Mouse (Mus musculus): ENCODE results near the gene Cap1. TPM values are rescaled to one million over a fixed set of nuclear protein-coding genes. Genes with fewer than 3 reads are reported as not detected.

Cap1 gene
- 100 to 1,000 TPM; 192 to 203 TPM for total RNA-seq (2021)
- long read RNA-seq, transcript Cap1-202 (13 exons, 2,737 nt), result major isoform, 9 of 36 reads
- long read RNA-seq, transcript Cap1-203 (13 exons, 2,768 nt), result minor isoform, 5 of 36 reads
- long read RNA-seq, partial matches to known transcripts, result 11 of 36 reads
- long read RNA-seq, other reads (novel, unspliced or antisense), result 8 of 36 reads

DNA sequence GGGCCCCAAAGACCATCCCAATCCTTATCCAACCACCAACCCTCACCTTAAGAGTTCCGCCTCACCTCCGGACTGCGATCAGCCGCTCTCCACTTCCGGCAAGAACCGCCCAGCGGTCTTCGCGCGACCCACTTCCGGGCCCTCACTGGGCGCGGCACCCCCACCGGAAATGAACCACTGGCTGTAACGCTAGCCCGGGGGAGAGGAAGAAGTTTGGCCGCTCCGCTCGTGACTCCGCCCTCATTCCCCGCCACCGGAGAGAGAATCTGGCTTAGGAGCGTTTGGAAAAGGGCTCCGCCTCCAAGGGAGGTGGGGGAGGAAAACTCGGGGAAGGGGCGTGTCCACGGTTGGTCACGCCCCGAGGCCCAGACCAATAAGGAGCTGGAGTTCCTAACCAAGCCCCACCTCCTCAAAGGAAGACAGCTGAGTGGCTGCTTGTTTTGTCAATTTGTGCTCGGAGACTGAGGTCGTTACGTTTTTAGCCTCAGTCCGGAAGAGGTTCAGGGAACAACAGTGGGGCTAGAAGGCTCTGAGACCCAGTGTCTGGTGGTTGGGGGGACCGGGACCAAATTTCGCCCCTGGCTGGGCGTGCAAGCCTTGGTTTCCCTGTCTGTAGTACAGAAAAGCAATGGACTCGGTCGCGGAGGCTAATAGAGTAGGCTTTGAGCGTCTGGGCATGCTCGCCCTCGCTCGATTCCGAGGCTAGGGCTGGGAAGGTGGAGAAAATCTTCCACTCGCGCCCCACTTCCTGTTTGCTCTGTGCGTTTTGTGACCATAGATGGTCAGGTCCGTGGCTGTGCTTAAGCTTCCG lies at the start of gene Cap1:
TSS of gene Cap1 (minus strand) at position 289 of the 811 bp plus-strand sequence.
- DNase-seq (ENCODE audit: low spot score in 2 of 2), result peak; percentile 96 to 97

DNA sequence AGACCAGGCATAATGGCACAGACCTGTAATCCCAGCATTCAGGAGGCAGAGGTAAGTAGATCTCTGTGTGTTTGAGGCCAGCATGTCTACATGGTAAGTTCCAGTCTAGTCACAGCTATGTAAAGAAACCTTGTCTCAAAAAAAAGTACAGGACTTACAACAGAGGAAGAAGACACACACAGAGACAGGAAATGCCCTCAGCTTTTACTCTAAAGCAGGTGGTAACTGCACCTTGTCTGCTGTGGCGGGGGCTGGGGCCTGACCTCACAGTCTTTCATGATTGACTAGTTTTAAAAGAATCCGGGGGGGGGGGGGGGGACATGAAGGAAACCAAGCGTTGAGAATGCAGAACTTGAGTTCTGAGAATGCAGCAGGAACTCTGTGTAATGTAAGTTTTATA lies 48.0 kb upstream of the Cap1 start:
- DNase-seq (ENCODE audit: low spot score in 2 of 2), result no peak

DNA sequence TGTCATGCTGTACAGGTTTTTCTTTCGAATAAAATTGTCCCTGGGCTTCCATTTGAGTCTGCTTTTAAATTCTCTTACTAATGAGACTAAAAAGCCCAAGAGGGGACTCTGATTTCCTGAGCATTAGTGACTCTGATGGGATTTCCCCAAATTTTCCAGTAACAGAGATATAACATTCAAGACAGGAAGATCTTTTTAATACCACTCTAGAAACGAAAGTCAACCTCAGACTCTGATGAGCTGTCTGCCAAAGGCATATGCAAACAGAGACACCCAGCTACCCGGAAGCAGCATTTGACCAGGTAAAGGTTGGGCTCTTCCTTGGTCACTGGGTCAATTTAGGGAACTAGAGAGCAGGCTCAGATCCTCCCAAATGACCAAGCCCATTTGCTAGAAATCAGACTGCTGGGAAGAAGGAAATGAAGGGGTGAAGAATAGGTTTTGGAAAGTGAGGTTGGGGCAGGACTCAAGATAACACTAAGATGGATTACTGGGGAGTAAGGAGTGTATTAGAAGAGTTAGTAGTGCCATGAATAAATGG lies 47.3 kb upstream of the Cap1 start:
- DNase-seq (ENCODE audit: low spot score in 2 of 2), result no peak

DNA sequence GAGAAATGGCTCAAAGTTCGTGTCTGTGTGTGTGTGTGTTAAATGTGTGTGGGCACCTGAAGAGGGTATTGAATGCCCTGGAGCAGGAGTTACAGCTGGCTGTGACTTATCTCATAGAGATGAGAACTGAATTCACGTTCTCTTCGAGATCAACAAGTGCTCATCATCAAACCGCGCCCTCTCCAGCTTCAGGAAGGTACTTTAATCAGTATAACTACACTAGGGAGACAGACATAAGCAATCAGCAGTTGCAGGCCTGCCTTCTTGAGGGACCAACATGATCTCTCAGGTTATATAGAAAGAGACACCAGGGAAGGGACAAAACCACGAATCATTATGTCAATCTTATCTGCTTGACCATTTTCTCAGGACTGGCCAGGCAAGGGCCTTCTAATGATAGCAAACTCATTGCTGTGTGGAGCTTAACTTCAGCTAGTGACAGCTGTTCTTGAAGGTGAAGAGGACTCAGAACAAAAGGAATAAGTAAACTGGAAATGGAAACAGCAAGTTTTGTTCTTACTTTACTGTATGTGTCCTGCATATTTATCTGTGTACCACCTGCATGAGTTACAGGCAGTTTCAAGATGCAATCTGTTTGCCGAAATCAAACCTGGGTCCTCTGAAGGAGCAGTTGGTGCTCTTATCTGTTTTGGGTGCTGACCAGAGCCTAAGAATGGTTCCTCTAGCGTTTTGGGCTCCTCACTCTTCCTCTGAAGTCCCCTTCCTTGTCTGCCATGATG lies 46.6 kb upstream of the Cap1 start:
- DNase-seq (ENCODE audit: low spot score in 2 of 2), result no peak

DNA sequence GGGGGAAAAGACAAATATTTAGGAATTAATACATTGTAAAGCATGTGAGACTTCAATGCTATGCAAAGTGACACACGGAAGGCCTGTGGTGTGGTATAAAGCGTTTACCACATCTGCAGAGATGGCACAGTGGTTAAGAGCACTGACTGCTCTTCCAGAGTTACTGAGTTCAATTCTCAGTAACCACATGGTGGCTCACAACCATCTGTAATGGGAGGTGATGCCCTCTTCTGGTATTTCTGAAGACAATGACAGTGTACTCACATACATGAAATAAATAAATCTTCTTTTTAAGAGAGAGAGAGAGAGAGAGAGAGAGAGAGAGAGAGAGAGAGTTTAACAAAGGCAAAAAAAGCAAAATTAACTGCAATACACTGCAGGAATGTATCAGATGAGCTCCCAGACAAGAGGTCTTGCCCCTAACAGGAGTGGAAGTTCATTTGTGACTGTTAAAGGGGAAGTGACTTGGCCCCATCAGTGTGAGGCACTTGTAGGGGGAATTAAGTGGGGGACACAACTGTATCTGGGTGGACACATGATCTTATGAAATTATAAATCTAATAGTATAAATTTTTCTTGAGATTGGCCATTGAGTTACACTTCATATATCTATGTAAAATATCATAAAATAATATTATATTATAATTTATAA lies 45.2 kb upstream of the Cap1 start:
- no peak for DNase-seq (ENCODE audit: low spot score in 2 of 2)

DNA sequence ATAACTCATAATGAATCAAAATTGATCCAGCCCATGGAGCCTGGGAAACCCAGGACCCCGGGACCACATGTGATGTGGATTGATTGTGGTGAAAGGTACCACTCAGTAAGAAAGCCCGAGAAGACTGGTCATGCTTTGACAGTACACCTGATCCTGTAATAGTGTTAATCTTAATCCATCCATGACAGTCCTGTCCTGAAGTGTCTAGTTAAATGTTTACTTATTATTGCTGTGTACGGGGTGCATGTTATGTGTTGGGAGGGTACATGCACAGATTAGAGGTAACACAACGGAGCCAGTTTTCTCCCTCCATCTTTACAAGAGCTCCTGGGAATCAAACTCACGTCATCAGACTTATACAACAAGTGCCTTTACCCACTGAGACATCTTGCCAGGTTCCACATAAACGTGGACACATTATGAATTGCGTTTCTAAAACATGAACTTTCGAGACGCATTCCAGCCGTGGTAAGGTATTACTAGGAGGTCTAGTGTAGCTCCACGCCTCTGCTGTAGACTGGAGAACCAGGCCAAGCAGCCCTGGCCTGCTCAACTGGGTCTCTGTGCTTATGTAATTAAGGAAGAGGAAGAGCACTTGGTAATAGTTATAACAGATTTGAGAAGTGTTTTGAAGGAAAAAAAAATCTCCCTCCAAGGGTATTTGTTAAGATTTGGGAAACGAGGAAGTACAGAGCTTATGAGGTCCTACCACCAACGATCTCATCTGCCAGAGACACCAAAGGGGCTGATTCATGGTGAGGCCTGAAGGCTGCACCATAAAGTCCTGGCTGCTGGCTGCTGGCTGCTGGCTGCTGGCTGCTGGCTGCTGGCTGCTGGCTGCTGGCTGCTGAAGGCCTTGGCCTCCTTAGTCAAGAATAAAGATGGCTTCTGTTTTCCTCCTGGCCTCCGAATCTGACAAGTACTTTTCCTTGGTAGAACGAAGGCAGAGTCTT lies 37.8 kb upstream of the Cap1 start:
- DNase-seq (ENCODE audit: low spot score in 2 of 2), result no peak

DNA sequence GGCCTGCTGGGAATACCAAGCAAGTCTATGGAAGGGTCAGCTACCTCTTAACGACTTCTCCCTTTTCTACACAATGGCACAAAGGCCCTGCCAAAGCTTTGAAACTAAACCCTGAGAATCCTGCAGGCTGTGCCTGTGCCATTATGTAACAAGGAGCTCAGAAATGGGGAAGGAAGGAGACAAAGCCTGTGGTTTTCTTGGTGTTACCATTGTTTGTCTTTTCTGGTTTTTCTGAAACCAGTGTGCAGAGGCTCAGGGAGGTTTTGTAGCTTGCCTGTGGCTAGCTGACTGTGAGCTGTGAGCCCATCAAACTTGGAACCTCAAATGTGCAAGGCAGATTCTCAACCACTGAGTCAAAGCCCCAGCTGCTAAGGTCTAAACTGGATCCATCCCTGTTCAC lies 37.0 kb upstream of the Cap1 start:
- DNase-seq (ENCODE audit: low spot score in 2 of 2), result no peak

DNA sequence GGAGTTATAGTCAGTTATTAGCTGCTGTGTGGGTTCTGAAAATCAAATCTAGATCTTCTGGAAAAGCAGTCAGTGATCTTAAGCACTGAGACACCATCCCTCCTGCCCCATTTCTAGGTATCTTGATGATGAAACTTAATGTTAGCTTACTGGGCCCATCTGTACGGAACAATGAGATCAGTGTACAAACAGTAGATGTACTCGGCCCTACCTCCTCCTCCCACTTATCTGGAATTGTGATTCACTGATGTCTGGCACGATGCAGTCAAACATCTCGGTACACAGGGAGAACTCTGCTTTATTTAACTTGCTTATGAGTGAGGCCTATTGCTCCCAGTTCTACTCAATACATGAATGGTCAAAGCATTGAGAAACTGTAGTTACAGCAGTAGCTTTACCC lies 30.1 kb upstream of the Cap1 start:
- DNase-seq (ENCODE audit: low spot score in 2 of 2), result no peak

DNA sequence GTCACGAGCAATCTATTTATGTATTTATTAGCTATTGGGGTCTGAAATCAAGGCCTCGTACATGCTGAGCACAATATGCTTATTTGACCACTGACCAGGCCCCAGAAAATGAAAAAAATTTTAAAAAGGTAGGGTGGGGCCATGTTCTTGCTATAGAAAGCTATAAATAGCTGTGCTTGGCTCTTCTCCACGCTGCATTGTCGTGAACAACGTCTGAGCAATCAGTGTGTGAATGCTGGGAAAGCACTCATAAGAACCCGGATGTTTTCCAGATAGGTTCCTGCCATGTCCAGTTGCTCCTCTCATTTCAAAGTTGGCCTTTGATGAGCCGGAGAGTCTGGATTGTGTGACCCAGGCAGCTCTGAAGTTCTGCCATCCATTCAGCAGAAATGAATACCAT lies 28.3 kb upstream of the Cap1 start:
- no peak for DNase-seq (ENCODE audit: low spot score in 2 of 2)

DNA sequence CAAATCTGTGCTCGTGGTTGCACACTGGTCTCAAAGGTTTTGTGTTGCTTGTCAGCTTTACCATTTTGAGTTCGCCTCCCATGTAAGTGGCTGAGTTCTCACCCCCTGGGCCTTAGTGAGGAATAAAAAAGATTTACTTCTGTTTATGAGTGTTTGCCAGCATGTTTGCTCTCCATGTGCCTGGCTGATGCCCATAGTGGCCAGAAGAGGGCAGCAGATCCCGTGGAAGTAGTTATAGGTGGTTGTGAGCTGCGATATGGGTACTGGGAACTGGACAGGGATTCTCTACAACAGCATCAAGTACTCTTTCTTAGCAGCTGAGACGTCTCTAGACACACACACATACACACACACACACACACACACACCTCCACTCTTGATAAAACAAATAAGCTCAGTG lies 26.8 kb upstream of the Cap1 start:
- DNase-seq (ENCODE audit: low spot score in 2 of 2), result no peak

DNA sequence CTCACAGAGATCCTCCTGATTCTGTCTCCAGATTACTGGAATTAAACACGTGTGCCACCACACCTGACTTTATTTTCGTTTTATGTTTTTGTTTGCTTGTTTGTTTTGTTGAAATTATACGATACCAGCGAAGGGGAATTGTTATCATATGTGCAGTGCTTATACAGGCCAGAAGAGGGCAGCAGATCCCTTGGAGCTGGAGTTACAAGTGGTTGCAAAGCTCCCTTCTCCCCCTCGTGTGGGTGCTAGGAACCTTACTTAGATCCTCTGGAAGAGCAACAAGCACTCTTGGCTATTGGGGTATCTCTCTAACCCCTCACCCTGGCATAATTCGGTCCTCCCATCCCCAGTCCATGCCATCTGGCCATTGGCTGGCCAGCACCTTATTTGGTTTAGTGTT lies 24.7 kb upstream of the Cap1 start:
- no peak for DNase-seq (ENCODE audit: low spot score in 2 of 2)

DNA sequence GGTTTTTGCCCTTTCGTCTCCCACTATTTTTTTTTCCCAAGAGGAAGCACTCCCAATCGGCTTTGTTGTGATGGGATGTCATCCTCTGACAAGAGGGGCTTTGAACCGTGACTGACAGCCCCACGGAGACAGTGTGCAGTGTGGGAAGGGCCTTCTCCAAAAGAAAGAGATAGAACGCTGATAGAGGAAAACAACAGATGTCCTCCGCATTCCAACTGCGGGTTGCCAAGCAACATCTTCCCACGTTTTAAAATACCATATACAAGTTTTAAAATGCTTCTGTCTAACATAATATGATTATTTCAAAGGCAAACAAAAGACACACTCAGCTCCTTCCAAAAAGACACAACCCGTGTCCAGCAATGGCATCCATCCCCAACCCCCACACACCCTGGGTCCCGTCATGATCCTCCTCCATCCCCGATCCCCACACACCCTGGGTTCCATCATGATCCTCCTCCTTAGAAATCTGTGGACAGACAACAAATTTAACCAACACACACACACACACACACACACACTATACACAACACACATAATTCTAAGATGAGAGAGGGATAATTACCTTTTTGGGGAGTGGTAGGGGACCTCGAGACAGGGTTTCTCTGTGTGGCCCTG lies 23.8 kb upstream of the Cap1 start:
- peak; percentile 30 to 53 for DNase-seq (ENCODE audit: low spot score in 2 of 2)

DNA sequence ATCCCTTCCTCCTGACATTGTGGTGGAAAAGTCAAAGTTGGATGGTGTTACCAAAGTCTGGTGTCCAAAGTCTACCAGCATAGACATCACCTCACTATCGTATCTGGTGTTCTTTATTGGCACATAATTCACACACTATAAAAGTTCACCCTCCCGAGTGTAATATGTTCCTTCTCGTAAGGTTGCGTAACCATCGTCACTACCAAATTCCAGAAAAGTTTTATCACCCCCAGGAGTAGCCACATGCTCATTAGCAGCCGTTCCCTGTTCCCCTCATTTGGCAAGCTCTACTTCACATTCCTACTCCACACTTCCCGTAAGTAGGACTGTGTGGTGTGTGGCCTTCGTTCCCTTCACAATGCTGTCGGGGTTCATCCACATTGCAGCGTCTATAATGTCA lies 19.5 kb upstream of the Cap1 start:
- DNase-seq (ENCODE audit: low spot score in 2 of 2), result no peak

DNA sequence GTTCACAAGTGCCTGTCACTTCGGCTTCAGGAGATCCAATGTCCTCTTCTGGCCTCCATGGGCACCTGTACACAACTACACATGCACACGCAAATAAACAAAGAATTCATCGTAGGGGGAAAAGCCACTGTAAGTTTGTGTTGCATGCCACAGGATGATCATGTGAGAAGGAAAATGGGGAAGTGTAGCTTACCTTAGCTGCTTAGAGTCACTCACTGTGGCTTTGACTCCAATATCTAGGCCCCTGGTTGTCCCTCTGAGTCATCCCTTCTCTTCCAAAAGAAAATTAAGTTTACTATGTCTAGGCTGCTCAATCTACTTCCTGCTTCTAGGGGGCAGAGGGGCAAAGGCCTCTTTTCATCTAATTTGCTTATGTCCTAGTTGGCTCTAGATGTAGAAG lies 17.9 kb upstream of the Cap1 start:
- DNase-seq (ENCODE audit: low spot score in 2 of 2), result no peak

DNA sequence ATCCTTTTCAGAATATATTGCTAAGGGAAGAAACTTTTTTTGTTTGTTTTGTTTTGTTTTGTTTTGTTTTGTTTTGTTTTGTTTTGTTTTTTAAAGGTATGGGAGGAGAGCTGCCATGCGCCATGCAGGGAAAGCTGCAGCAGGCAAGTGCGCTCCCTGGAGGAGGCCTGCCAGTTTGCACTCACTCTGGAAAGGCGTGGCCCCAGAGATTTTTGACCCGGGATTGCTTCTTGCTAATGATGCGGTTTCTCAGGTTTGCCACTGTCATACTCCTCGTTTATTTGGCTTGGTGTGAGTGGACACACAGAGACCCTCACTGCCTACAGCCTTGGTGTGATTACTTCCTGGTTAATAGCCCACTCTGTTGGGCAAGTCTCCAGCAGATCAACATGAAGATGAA lies 16.3 kb upstream of the Cap1 start:
- DNase-seq (ENCODE audit: low spot score in 2 of 2), result peak in 1 of 2 experiments; percentile 43

DNA sequence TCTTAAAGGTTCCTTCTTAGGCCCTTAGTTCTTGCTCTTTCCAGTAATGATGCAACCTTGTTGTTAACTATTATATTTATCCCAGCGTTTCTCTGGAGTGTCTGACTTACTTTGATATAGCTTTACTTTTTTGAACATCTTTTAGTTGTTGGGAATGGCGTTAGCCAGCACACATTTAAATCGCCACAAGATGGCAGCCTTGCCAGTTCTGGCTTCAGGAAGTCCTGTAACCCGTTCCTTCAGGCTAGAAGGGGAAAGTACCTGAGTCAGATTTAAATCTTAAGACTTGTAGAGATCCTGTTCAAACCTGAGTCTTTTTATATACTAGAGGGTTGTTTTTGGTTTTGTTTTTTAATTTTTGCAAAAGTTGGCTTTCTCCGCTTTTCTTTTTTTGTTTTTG lies 12.5 kb upstream of the Cap1 start:
- peak; percentile 74 to 78 for DNase-seq (ENCODE audit: low spot score in 2 of 2)

DNA sequence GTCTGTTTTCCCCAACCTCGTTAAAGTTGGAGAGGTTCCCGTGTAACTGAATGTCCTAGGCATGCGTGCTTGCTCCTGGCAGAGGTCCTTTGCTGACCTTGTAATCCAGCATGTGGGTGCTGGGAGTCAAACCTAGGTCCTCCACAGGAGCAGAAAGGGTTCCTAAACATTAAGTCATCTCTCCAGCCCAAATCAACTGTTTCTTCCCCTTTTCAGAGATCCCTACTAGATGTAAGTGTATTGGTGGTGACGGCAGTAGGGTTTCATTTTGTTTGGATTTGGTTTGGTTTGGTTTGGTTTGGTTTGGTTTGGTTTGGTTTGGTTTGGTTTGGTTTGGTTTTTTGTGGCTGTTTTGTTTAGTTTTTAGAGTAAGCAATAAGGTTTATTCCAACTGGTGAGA lies 11.9 kb upstream of the Cap1 start:
- no peak for DNase-seq (ENCODE audit: low spot score in 2 of 2)

DNA sequence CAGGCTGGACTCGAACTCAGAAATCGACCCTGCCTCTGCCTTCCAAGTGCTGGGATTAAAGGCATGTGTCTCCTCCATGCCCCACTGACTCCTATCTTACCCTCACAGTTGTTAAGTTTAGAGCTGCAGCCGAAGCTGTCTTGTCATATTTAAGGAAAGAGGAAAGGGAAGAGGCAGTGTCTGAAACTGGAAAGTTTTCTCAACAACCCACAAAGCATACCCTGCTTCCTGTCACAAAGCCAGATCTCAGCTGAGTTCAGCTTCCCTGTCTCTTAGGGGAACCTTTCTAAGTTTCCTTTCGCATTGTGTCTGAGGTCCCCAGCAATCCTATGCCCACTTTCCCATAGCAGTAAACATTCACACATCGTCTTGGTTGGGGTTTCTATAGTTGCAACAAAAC lies 6.3 kb upstream of the Cap1 start:
- DNase-seq (ENCODE audit: low spot score in 2 of 2), result no peak

DNA sequence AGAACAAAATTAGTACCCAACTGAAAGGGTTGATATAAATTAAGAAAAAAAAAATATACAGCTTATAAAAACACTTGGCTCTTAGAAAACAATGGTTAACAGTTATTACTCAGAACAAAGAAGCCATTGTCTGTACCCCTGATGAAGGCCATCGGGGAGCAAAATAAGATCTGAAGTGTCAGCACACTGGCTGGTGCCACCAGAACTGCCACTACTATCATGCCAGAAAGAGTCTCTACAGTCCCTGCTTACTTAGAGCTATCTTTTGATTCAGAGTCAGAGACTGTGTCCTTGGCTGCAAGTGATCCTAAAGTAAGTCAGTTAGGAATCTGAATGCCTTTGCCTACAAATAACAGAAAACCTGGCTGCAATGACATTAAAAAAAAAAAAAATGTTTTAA lies 5.7 kb upstream of the Cap1 start:
- no peak for DNase-seq (ENCODE audit: low spot score in 2 of 2)

DNA sequence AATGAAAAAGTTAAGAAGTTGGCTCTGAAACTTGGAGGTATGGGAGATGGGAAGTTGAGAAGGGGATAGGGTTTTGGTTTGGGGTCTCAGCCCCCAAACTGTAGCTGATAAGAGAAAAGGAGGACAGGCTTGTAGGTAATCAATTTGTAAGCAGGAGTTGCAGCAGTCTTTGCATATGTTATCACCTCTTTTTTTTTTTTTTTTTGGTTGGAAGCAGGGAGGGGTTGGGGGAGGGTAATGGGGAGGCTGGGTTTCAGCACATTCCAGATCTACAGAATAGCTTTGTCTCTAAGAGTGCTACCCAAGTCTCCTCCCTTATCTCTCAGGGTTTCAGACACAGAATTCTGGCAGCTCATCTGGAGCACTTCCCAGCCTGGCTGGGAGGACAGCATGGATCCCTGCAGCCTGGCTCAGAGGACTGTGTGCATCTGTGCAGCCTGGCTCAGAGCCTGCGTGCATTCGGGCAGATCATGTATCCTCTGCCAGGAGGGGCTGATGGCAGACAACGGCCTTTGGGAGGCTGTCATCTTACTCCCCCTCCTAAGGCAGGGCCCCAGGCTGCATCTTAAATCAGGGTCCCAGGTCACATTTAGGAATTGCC lies 5.1 kb upstream of the Cap1 start:
- DNase-seq (ENCODE audit: low spot score in 2 of 2), result peak; percentile 81 to 85
